Mouse (Mus musculus): ENCODE results near the gene Ppm1a.

The Ppm1a gene

GRCm38 (mm10) chr12:72757086-72757485 lies at the start of gene Ppm1a:
Gene Ppm1a (plus strand): TSS chr12:72757455.
- peak in 1 of 2 experiments; percentile 17 for DNase-seq (ENCODE audit: low spot score in 2 of 2)

- DNase-seq (ENCODE audit: low spot score in 2 of 2) = no peak
Observed at GRCm38 (mm10) chr12:72709981-72710380, 47.3 kb upstream of the Ppm1a start.

DNA sequence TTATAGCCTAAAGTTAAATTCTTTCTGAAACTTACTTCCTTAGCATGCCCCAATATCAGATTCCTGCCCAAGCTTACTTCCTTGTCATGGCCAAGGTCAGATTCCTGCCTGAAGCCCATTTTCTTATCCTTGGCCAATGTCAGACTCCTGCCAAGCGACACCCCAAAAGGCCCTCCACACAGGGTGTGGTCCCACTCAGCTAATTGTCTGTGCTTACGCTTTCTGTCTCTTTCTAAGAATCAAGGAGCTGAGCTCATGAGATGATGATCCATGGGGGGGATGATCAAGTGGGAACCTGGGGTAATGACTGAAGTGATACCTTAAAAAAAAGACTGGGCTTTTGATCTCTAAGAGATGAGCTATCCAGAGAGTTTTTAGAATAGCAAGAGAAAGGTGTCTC lies 42.4 kb upstream of the Ppm1a start:
- no peak for DNase-seq (ENCODE audit: low spot score in 2 of 2)

GRCm38 (mm10) chr12:72715846-72716245 lies 41.4 kb upstream of the Ppm1a start:
- no peak for DNase-seq (ENCODE audit: low spot score in 2 of 2)

DNA sequence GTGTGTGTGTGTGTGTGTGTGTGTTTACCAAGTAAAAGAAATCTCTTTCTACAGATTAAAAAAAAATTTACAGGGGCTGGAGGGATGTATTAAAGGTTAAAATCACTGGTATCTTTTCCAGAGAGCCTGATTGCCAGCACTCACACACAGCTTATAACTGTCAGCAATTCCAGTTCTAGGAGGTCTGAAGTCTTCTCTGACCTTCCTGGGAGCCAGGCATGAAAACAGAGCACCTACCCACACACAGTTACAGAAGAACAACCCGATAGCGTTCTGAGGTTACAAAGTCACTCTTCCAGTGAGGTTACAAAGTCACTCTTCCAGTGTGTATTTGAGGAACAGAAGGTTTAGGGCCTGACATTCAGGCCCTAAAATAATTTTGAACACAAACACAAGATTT lies 38.2 kb upstream of the Ppm1a start:
- no peak for DNase-seq (ENCODE audit: low spot score in 2 of 2)

DNA sequence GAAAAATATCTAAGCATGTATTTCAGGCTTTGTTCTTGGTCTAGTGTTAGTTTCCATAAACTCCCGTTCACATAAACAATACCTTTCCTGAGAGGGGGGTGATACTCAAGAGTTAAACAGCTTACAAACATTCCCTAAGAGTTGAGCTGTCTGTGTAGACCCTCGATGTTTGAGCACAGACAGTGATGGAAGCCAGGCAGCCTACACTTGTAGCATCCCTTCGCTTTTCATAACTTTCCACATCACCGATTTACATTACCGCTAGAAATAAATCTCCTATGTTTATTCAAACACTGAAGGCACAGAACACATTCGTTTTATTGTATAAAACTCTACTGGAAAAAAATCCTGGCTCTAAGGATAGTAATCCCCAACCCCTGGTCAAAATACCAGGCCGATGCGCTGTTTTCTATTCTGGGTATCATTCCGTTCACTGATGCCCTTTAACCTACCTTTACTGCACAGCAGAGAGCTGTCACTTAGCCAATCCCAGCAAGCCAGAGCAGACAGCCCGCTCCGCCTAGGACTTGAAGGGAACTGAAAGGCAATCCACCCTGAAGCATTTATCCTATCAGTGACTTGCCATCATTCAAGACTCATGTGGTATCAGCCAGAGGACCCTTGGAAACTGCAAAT lies 37.7 kb upstream of the Ppm1a start:
- DNase-seq (ENCODE audit: low spot score in 2 of 2) = no peak

DNA sequence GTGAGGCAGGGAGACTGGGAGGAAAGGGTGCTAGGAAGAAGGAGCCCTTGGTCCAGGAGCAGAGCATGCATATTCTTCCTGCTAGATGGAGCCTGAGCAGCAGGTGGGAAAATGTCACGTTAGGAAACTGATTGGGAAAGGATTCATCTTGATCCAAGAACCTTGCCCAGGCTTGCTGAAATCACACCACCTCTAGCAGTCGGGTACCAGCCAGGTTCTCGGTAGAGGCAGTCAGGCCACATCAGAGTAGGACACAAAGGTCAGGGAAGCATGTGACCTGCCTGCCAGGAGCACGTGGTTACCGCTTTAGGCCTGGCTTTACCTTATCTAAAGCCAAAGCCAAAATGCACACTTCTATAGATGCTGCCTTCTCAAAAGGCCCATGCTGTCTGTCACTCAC lies 35.5 kb upstream of the Ppm1a start:
- no peak for DNase-seq (ENCODE audit: low spot score in 2 of 2)

DNA sequence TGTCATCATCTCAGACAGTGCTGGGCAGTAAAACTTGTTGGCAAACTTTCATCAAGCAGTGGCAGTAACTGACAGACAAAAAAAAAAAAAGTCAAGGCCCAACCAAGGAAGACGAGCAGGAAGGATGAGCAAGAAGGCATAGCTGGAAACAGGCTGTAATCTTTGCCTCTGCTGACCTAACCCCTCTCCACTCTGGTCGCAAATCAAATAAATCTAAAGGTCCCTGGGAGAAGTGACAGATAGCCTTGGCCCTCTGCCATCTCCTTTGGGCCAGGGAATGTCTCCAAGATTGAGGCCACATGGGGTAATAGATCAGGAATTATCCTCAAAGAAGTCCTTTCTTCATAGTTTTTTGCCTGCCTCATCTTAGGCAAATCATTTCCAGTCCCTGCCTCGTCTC lies 33.3 kb upstream of the Ppm1a start:
- no peak for DNase-seq (ENCODE audit: low spot score in 2 of 2)

- DNase-seq (ENCODE audit: low spot score in 2 of 2) = no peak
Observed at GRCm38 (mm10) chr12:72727021-72727420, 30.2 kb upstream of the Ppm1a start.

DNA sequence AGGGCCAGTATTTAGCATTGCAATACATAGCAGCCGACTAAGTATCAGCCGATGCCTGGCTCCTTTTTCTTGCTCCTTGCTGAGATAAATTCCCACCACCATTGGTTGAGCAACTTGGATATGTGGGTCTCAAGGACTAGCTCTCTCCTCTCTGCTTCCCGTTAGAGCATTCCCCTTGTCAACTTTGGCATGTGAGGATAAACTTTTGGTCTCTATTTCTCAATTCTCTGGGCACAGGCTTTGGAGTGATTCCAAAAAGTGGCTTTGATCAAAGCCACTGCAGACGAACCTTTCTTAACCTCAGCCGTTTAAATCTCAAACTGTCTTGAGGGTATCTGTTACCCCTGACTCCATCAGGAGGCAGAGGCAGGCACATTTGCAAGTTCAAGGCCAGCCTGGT lies 29.6 kb upstream of the Ppm1a start:
- DNase-seq (ENCODE audit: low spot score in 2 of 2) = no peak

DNA sequence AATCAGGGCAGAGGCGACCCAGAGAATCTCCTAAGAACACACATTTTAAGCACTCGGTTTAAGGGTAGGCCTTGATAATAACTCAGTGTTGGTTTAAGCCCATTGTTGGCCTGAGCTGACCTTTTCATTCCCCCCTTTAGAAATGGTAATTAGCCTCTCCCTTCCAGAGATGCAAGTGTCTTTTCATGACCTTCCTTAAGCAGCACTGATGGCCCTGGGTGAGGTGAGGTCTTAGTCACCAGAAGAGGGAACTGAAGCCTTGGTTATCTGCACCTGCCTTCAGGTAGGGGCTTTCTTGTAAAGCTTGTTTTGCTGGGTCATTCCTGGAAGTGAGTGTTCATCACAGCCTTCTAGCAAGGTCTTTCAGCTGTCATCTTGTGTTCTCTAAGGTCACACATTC lies 23.1 kb upstream of the Ppm1a start:
- DNase-seq (ENCODE audit: low spot score in 2 of 2) = no peak

GRCm38 (mm10) chr12:72741176-72741575 lies 16.1 kb upstream of the Ppm1a start:
- no peak for DNase-seq (ENCODE audit: low spot score in 2 of 2)

GRCm38 (mm10) chr12:72744803-72745360 lies 12.4 kb upstream of the Ppm1a start:
- no peak for DNase-seq (ENCODE audit: low spot score in 2 of 2)

DNA sequence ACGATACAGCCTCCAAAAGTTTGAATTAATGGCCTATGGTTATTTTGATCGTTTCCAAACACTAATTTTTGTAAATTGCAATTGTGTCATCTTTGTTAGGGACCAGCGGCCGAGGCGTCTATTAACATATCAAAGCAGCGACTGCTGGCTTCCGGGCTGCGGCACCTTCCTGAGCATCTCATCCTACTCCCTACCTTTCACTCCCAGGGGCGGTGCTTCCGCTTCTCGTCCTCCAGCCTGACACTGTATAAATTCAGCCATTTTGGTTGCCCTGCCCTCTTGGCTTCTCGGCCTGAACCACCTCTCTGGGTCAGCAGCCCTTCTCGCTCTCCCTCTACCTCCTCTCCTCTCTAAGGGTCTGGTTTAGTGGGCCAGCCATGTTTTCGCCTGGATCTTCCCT lies 11.8 kb upstream of the Ppm1a start:
- no peak for DNase-seq (ENCODE audit: low spot score in 2 of 2)

DNA sequence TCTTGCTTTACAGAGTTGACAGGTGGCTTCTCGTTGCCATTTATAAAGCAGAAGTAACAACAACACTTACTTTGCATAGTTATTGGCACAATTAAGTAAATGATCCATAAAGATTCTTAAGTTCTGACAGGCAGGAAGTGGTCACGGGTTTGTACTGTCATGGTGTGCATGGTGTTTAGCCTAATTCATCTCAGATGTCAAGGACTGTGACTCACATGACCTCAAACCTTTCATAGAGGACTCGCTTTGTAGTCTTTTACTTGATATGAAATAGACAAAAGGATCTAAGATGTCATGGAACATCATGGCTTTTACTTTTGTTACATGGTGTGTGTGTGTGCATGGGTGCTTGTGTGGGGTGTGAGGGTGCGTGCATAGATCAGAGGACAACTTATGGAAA lies 8.9 kb upstream of the Ppm1a start:
- DNase-seq (ENCODE audit: low spot score in 2 of 2) = no peak

DNA sequence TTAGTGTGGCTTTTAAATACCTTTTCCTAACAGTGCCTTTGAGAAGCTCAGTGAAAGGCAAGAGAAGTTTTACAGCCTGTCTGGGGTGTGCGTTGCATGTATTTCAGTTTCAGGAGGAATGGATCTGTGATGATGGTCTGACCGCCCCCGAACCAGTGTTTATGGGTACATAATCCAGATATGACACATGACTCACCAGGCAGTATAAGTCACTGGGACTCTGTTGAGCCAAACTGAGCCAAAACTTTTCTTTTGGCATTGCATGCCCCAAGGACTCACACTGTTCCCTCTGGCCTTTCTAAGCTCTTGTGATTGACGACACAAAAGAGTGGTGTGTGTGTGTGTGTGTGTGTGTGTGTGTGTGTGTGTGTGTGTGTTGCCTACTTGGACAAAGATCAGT lies 8.4 kb upstream of the Ppm1a start:
- no peak for DNase-seq (ENCODE audit: low spot score in 2 of 2)

GRCm38 (mm10) chr12:72749500-72749899 lies 7.8 kb upstream of the Ppm1a start:
- no peak for DNase-seq (ENCODE audit: low spot score in 2 of 2)

DNA sequence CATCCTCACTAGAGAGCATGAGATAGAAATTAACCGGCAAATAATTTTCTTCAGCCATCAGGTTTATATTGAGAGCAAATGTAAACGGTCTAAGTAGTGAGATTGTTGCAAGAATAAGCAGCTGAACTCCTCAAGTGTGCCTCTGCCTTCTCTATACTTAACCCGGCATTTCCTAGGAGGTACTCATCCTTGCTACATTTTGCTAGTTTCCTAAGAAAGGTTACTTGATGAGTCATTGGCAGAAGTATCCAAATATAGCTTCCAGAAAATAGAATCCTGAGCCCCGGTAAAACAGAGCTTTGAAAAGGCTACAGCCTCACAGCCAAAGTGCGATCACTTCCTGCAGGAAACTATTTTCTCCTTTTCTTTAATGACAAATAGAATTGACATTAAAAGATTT lies 7.2 kb upstream of the Ppm1a start:
- no peak for DNase-seq (ENCODE audit: low spot score in 2 of 2)

DNA sequence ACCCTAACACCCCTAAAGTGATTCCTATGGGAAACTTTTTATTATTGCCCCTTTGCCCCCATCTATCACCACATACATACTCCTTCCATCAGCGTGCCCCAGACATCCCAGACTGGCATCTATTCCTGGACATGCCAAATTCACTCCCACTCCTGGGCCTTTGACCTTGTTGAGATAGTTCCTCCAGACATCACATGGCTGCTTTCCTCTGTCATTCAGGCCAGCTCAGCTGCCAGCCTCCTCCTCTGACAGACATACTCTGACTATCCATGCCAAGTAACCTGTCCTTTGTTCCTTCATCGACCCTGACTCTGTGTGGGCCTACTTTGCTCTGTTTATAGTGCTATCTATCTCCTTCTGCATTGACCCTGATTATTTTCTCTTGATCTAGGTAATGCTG lies 6.6 kb upstream of the Ppm1a start:
- DNase-seq (ENCODE audit: low spot score in 2 of 2) = no peak

DNA sequence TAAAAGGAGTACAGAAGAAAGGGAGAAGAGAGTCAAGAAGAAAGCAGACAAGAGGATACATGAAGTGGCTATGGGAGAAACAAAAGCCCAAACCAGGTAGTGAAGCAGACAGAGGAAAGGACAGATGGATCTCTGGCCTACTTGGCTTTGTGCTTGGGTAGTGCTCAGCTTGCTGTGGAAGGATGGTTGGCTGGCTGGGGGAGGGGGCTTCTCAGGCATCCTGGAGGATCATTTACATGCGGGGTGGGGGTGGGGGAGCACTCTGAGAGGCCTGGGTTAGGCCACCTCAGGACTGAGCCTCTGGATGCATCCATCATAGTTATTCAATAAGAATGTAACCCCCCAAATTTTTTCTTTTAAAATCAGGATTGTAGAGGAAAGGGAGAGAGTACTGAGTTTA lies 341 bp downstream of the Ppm1a start:
- no peak for DNase-seq (ENCODE audit: low spot score in 2 of 2)

DNA sequence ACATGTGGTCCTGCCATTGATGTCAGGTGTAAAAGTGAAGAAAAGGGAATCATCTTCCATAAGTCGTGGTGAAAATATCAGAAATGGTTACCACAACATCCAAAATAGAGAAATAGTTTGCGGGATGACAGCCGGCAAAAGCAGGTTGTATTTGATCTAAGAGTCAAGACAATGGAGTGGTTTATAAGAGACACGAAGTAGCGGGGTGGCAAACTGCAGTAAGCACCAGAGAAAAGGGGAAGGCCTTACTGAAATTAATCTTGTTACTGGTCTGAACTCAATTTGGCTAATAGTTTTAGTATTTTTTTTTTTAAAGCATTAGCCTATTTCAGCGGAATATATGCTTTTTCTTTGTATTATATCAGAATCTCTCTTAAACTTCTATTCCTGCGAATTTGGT lies 2.7 kb downstream of the Ppm1a start:
- DNase-seq (ENCODE audit: low spot score in 2 of 2) = no peak

DNA sequence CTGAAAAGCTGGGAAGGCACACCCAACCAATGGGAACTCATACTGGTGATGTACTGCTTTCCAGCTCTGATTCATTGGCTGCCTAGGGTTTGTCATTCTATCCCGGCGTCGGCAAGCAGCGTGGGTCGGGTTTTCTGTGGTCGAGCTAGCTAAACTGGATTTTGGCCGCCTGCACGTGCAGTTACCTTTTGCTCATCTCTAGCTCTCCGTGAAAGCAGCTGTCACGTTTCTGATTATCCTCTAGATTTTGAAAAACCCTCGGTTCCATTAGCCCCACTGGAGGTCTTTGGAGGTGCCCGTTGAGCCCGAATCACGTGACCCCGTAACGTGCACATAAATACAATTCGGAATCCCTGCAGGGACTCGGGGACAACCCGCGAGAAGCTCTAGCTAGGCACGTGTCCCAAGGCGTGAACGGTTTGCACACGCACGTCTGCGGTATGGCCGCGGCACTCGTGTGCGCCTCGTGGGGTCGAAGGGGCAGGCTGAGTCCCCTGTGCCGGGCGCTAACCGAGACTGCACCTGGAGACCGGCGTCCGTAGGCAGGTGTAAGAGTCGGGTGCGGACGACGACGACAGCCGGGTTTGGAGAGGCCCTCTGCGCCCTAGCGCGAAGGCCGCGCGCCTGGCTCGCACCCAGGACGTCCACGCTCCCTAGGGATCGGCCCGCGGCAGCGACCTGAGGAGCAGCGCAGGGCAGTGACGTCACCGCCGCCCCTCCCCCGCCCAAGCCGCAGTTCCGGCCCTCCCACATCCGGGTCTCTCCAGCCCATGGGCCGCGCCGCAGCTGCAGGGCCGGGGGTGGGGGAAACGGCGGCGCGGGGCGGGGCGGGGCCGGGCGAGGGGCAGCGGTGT lies 3.3 kb downstream of the Ppm1a start:
- peak; percentile 95 to 99 for DNase-seq (ENCODE audit: low spot score in 2 of 2)

- no peak for DNase-seq (ENCODE audit: low spot score in 2 of 2)
Observed at GRCm38 (mm10) chr12:72761230-72761648, 4.0 kb downstream of the Ppm1a start.
